Mouse (Mus musculus) colon, adult 2 months (tissue): ENCODE results near the gene Tyw1. TPM values are rescaled to one million over a fixed set of nuclear protein-coding genes. Genes with fewer than 3 reads are reported as not detected.

Experiments
- polyA plus RNA-seq: library from polyadenylated mRNA; depleted of rRNA; stranded (reverse); fragments of >200 nt; gene quantifications from 2 replicates; pipeline ENCODE4 v1.2.3, GENCODE M21; 2012; rRNA removed

The Tyw1 gene
- polyA plus RNA-seq = 9.0 and 10.0 TPM in 2 replicates

DNA sequence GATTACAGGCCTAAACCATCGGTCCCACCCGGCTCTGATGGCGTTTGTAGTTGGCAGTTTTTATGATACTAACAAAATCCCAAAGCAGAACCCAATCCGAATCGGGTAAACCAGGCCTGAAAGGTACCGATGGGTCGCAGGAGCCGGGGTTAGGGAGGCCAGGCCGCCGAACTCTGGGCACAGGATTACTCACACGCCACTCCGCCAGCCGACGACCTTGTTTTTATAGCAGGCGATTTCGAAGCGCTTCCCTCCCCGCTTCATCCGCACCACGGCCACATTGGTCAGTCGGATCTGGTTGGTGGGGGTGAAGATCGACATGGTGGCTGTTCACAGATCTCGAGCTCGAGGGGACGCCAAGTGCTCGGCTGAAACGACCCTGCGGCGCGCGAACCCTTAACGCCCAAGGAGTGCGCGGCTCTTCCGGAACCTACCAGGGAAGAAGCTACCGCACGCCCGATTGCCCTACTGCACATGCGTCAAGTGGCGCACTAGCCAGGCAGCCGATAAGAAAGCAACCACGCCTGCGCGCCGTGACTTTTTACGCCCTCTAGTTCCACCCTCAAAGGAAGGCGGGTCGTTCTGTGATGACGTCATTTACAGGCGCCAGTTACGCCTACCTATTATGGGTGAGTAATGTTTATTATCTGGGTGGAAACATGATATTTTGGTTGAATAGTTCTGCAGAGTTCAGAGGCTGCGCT, at the start of gene Tyw1, which contains the start of gene Sbds:
Tyw1 (plus strand) TSS at position 603 of the 704 bp plus-strand sequence.
Sbds (minus strand) TSS at position 514 of the 704 bp plus-strand sequence.

GRCm38 (mm10) chr5:130216781-130217180, 38.6 kb upstream of the Tyw1 start, which contains the start of gene Tmem248:
TSS of gene Tmem248 (plus strand) at chr5:130217081.

DNA sequence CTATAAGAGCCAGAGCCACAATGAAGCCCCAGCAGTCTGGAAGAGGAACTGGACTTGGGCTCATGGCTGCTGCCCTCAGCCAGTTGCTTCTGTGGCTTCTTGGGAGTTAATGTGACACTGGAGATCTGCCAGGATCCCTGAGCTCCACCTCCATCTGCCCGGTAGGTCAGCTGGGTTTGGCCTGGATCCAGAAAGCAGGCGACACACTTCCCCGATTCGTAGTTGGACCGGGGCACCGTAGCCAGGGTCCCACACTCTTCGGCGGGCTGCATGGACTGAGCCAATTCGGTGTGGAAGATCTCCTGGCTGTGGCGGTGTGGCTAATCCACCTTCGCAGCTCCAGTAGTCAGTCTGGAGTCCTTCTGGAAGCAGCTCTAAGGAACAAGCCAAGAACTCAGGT, 113.8 kb downstream of the Tyw1 start, which contains the start of gene Caln1:
Caln1 (plus strand) TSS at position 219 of the 400 bp plus-strand sequence.

DNA sequence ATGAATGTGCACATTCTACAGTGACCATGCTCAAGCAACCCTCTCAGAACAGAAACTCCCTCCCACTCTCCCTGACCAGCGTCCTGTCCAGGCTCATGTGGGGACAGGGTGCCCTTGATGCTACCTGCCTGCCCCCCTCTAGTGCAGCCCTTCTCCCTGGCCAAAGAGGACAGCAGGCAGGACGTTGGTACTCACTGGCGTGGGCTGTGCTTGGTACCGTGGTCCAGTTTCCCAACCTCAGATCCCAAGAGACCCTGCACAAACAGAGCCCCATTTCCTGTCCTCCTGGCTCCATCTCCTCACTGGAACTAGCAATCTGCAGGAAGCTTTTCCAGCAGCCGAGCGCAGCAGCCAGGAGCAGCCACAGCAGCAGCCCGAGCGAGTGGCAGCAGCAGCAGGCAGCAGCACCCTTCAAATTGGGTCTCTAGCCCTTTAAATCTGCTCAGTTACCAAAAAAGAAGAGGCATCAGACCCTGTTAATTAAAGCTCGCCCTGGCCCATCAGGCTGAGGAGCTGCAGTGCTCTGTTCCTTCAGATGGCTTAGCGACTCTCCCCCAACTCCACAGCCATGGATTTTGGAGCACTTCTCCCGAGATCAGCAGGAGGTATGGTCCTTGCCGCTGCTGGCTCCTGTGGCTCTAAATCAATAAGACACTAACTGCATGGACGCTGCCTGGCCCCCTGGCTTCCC, 128.9 kb downstream of the Tyw1 start, which contains the start of gene A330070K13Rik:
A330070K13Rik (minus strand) TSS at position 410 of the 691 bp plus-strand sequence.

Other genes starting within 250 kb of the Tyw1 start
- 45.4 and 49.1 TPM in 2 replicates for gene Asl, start 226.4 kb upstream of the Tyw1 start, polyA plus RNA-seq
- 5.7 and 8.9 TPM in 2 replicates for gene Crcp, start 226.3 kb upstream of the Tyw1 start, polyA plus RNA-seq
- gene Tpst1, start 182.3 kb upstream of the Tyw1 start, polyA plus RNA-seq = 13.0 and 13.8 TPM in 2 replicates
- 6.3 and 10.2 TPM in 2 replicates for gene Kctd7, start 110.8 kb upstream of the Tyw1 start, polyA plus RNA-seq
- 23.0 and 30.3 TPM in 2 replicates for gene Rabgef1, start 83.8 kb upstream of the Tyw1 start, polyA plus RNA-seq
- gene Tmem248, start 38.5 kb upstream of the Tyw1 start, polyA plus RNA-seq = 34.8 and 36.1 TPM in 2 replicates
- 49.1 and 56.7 TPM in 2 replicates for gene Sbds, start 89 bp upstream of the Tyw1 start, polyA plus RNA-seq
- 0.01 and 0.21 TPM in 2 replicates for gene Caln1, start 113.8 kb downstream of the Tyw1 start, polyA plus RNA-seq
- not detected in 2 replicates for gene A330070K13Rik, start 129.0 kb downstream of the Tyw1 start, polyA plus RNA-seq